Mouse (Mus musculus) small intestine, adult 2 months (tissue): ENCODE data around the gene P2rx5. TPM values are rescaled to one million over a fixed set of nuclear protein-coding genes. Genes with fewer than 3 reads are reported as not detected.

Experiments used
- H3K27ac ChIP-seq: fragments of 200-500 bp; 2 replicates; pipeline ENCODE4 v1.5.1; 2012; ENCODE audit warnings: low read depth, low read length, control low read depth, inconsistent platforms; ENCODE audit not compliant: insufficient read depth
- H3K27me3 ChIP-seq: fragments of 200-500 bp; 2 replicates; pipeline ENCODE4 v1.6.1; 2012; ENCODE audit warnings: mild to moderate bottlenecking, moderate library complexity, low read length, inconsistent platforms; ENCODE audit not compliant: control insufficient read depth, insufficient read depth
- H3K36me3 ChIP-seq: fragments of 200-500 bp; 2 replicates; pipeline ENCODE4 v1.6.1; 2012; ENCODE audit warnings: mild to moderate bottlenecking, low read length, control low read depth, inconsistent platforms; ENCODE audit not compliant: control insufficient read depth, insufficient read depth
- H3K4me1 ChIP-seq: fragments of 200-500 bp; 2 replicates; pipeline ENCODE4 v1.6.1; 2012; ENCODE audit warnings: low read length, inconsistent platforms, mixed read lengths; ENCODE audit not compliant: control insufficient read depth, insufficient read depth, insufficient read length
- H3K4me3 ChIP-seq: fragments of 200-500 bp; 2 replicates; pipeline ENCODE4 v1.5.1; 2012; ENCODE audit warnings: low read depth, mild to moderate bottlenecking, control low read depth, inconsistent platforms, low read length, moderate library complexity
- CTCF ChIP-seq: fragments of 200-500 bp; IDR thresholded peaks from 2 replicates; pipeline ENCODE4 v1.5.1; 2012; ENCODE audit warnings: low read depth, mild to moderate bottlenecking, control low read depth, inconsistent platforms, low read length, moderate library complexity, mixed read lengths; ENCODE audit not compliant: insufficient replicate concordance, insufficient read length; ENCODE audit errors: extremely low read depth
- POLR2A ChIP-seq: fragments of 200-500 bp; IDR thresholded peaks from 2 replicates; pipeline ENCODE4 v1.6.1; 2012; ENCODE audit warnings: low read depth, mild to moderate bottlenecking, control low read depth, inconsistent platforms, low read length, moderate library complexity
- WGBS: fragments of 180-500 bp; shearing (Covaris S2); methylation state at CpG from one replicate; pipeline ENCODE4 v1.1.7; 2018; 5-methylcytosine and 5-hydroxymethylcytosine counted together
- polyA plus RNA-seq: library from polyadenylated mRNA; depleted of rRNA; stranded (reverse); fragments of >200 nt; gene quantifications from 2 replicates; pipeline ENCODE4 v1.2.3, GENCODE M21; 2012

P2rx5 gene
- polyA plus RNA-seq, 1 experiment = 0.15 TPM

GRCm38 (mm10) chr11:73137116-73137515 is 23.1 kb upstream of the P2rx5 start:
- under 1% methylated on average over 11 of the region's 11 CpGs for WGBS
- Histone ChIP-seq H3K27me3 (no peaks in the 10 kb centered on the region), H3K27ac (peak overlapping the region; percentile 71), H3K36me3 (peaks cover 1% of the 10 kb centered on the region; the same call in 1 of the 2 replicates), H3K4me3 (peak overlapping the region; percentile 92), H3K4me1 (peaks cover 18% of the 10 kb centered on the region; the same call in 1 of the 2 replicates)
- TF ChIP-seq POLR2A (no peak), CTCF (no peak)

DNA sequence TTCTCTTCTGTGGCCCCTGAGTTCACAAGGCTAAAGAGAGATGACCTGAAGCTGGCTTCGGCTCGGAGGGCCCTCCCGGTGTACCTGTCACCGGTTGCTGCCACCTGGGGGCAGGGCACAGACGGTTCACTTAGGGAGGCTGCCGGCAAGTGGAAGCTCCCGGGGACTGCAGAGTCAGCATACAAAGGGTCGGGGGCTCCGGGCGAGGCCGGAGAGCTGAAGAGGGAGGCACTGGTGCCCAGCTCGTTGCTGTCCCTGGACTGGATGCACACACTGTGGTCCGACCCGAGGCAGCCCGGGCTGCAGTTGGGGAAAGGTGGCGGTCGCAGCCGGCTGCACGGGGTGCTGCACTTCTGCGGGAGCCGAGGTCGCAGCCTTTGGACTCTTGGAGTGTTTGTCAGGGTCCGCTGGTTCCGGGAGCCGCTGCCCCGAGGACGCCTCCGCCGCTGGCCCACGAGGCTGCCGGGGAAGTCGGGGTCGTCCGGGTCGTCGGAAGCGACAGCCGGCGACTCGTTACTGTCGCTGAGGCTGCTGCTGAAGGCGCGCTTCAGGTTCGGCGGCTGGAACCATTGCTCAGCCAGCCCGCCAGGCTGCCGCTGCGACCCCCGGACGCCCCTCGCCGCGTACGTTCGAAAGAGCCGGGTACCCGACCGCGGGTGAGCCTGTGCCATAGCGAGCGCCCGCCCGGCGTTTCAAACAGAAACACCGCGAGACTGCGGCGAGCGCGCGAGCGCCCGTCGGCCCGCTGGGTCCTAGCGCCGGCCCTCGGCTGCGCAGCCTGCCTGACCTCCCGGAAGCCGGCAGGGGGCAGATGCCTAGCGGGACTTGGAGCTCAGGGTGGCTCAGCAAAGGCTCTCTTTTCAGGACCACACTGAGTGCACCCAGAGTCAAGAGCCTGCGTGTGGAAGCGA is 22.4 kb upstream of the P2rx5 start, which contains the start of gene Haspin:
Gene Haspin, minus strand, starts transcription at position 704 of the 911 bp plus-strand sequence.
- TF ChIP-seq POLR2A (peak; percentile 44; the same call in 1 of the 2 replicates), CTCF (peak; percentile 94)
- Histone ChIP-seq H3K4me1 (peaks cover 11% of the 10 kb centered on the region; the same call in 1 of the 2 replicates), H3K36me3 (peaks cover 1% of the 10 kb centered on the region; the same call in 1 of the 2 replicates), H3K4me3 (peak within 1 kb of the TSS; percentile 92), H3K27me3 (no peaks in the 10 kb centered on the region), H3K27ac (peak within 1 kb of the TSS; percentile 71)
- WGBS = under 1% methylated on average over 84 of the region's 84 CpGs

- Histone ChIP-seq H3K27me3 (no peaks in the 10 kb centered on the region; the same call in 1 of the 2 replicates), H3K4me3 (no peak overlapping the region), H3K4me1 (no peaks in the 10 kb centered on the region), H3K27ac (no peak overlapping the region), H3K36me3 (no peaks in the 10 kb centered on the region)
- 47% methylated on average over 1 of the region's 1 CpGs for WGBS
- TF ChIP-seq CTCF = no peak
- no peak for TF ChIP-seq POLR2A
Measured at GRCm38 (mm10) chr11:73144261-73144681, 15.9 kb upstream of the P2rx5 start.

DNA sequence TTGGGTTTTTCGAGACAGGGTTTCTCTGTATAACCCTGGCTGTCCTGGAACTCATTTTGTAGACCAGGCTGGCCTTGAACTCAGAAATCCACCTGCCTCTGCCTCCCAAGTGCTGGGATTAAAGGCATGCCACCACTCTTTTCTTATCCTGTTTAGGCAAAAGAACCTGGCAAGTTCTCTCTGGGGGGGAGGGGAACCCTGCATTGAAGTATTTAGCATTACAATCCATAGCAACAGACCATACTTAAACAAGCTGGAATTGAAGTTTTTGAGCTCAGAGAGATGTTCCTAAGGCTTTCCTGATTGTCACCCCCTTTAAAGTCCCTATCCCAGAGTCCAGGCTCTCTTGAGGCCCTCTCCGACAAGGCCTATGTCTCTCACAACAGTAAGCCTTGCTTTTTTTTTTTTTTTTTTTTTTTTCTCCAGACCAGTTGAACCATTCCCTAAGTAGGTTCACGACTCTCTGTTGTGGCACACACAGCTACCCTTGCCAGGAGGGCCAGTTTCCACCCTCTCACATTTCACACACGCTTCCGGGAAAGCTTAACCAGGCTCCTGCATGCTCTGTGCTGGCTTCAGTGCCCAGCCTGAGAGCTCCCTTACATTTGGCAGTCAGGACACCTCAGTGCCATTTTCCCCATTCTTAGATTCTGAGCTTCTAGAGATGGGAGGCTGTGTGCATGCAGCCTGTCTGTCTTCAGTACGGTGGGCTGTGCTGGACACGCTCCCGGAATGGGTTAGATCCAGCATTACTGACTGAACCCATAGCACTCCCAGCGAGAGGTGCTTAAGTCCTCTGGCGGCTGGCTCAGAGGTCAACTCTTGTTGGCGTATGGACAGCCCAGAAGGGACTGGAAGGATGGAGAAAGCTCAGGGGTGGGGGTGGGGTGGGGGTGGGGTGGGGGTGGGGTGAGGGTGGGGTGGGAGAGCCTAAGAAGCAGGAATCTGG is 13.9 kb upstream of the P2rx5 start:
- H3K4me1 ChIP-seq = no peaks in the 10 kb centered on the region
- H3K4me3 ChIP-seq = no peak overlapping the region
- H3K36me3 ChIP-seq = no peaks in the 10 kb centered on the region
- TF ChIP-seq CTCF (no peak), POLR2A (no peak)
- H3K27me3 ChIP-seq = no peaks in the 10 kb centered on the region; the same call in 1 of the 2 replicates
- 71% methylated on average over 11 of the region's 11 CpGs for WGBS
- H3K27ac ChIP-seq = no peak overlapping the region

GRCm38 (mm10) chr11:73146975-73147365 is 13.3 kb upstream of the P2rx5 start:
- WGBS = 66% methylated on average over 7 of the region's 7 CpGs
- H3K27ac ChIP-seq = no peak overlapping the region
- H3K36me3 ChIP-seq = no peaks in the 10 kb centered on the region
- H3K27me3 ChIP-seq = no peaks in the 10 kb centered on the region; the same call in 1 of the 2 replicates
- TF ChIP-seq POLR2A = no peak
- no peaks in the 10 kb centered on the region for H3K4me1 ChIP-seq
- H3K4me3 ChIP-seq = no peak overlapping the region

- no peaks in the 10 kb centered on the region; the same call in 1 of the 2 replicates for H3K27me3 ChIP-seq
- 81% methylated on average over 9 of the region's 9 CpGs for WGBS
- H3K4me3 ChIP-seq = no peak overlapping the region
- H3K27ac ChIP-seq = no peak overlapping the region
- no peaks in the 10 kb centered on the region for H3K36me3 ChIP-seq
- no peaks in the 10 kb centered on the region for H3K4me1 ChIP-seq
- no peak for TF ChIP-seq POLR2A
- TF ChIP-seq CTCF = no peak
Measured at GRCm38 (mm10) chr11:73148209-73148608, 12.0 kb upstream of the P2rx5 start.

DNA sequence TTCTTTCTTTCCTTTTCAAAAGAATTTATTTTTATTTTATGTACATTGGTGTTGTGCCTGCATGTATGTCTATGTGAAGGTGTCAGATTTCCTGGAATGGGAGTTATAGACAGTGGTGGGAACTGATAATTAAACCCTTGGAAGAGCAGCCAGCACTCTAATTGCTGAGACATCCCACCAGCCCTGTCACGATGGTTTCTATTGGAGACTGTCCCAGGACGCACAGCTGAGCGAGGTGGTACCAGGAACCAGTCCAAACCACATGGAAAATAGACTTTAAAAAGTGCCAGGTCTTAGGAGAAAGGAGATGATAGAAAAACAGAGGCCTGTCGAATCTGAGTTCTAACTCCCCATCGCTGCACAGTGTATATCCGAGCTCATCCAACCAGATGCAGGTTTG is 5.2 kb upstream of the P2rx5 start:
- WGBS = 71% methylated on average over 6 of the region's 6 CpGs
- no peak overlapping the region for H3K4me3 ChIP-seq
- 0 out of 2 replicates have a peak, but pooled peaks cover 4% of the 10 kb centered on the region for H3K27me3 ChIP-seq
- H3K27ac ChIP-seq = no peak overlapping the region
- no peak for TF ChIP-seq CTCF
- no peak for TF ChIP-seq POLR2A
- H3K36me3 ChIP-seq = no peaks in the 10 kb centered on the region
- no peaks in the 10 kb centered on the region for H3K4me1 ChIP-seq
